Mouse (Mus musculus): Measurements from ENCODE around the gene Ascl2.

The Ascl2 gene

DNA sequence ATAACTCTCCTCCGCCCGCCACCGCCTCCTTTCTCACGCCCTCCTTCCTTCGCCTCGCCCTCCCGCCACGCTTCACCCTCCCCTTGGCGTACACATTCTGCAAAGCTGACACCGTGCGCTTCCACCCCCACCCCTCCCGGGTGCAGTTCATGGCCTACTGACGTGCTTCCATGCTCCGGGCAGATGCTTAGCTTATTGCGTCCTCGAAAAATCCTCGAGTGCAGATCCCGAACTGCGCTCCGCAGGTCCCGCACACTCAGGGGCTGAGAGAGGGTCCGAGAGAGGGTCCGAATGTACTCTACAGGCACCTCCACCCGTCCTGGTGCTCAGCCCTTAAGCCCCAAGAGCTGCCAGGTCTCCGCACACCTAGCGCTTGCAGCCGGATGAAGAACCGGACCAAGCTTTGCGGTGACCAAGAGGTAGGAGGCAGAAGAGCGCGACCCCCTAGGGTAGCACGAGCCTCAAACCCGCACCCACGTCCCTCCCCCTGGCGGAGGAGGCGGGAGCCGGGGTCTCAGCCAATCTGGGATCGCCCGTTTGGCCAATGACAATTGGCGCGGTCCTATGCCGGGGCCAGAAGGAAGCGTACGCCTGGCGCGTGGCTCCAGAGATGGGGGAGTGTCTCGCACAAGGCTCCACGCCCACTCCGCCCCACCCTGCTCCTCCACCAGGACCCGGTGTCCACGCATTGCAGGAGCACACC, at the start of gene Ascl2:
Gene Ascl2, minus strand, starts transcription at position 456 of the 703 bp plus-strand sequence.
- DNase-seq (ENCODE audit: low spot score in 2 of 2): no peak

DNA sequence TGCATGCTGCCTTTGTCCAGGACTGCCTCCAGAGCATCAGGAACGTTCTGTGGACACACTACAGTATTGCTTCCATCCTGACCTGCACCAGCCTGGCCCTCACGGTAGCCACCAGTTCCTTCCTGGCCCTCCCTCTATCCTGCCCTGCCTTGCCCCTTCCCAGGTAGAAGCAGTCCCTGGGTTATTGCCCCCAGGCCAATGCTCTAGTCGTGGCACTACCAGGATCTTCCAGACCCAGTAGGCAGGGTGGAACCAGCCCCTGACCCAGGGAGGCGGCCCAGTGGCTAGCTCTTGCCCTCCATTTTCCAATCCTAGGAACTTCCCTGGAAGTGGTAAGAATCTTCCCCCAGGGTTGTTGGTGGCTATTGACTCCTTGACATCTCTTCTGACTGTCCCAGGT, 48.1 kb upstream of the Ascl2 start:
- DNase-seq (ENCODE audit: low spot score in 2 of 2): no peak

DNA sequence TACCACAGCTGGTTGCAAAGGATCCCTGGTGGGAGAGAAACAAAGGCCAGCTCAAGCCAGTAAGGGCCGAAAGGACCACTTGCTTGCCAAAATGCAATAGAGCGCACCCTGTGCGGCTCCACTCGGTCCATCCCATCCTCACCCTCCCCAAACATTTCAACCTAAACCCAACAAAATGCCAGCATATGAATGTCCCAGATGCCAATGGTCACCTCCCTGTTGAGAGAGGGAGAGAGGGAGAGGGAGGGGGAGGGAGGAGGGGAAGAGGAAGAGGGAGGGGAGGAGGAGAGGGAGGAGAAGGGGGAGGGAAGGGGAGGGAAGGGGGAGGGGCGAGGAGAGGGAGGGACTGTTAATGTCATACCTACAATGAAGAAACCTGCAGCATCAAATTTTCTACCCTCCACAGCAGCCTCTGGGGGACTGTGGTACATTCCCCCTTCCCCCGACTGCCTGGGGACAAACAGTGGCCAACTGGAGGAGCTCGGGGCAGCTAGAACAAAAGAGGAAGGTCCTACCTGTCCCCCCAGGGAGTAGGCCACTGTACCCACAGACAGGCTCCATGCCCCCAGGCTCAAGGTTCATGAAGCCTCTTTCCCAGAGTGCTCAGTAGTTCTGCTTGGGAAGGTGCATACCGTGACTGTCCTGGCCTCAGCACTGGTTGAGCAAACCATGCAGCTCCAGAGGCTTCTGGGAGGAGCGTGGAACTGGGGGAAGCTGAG, 47.5 kb upstream of the Ascl2 start:
- DNase-seq (ENCODE audit: low spot score in 2 of 2): no peak

DNA sequence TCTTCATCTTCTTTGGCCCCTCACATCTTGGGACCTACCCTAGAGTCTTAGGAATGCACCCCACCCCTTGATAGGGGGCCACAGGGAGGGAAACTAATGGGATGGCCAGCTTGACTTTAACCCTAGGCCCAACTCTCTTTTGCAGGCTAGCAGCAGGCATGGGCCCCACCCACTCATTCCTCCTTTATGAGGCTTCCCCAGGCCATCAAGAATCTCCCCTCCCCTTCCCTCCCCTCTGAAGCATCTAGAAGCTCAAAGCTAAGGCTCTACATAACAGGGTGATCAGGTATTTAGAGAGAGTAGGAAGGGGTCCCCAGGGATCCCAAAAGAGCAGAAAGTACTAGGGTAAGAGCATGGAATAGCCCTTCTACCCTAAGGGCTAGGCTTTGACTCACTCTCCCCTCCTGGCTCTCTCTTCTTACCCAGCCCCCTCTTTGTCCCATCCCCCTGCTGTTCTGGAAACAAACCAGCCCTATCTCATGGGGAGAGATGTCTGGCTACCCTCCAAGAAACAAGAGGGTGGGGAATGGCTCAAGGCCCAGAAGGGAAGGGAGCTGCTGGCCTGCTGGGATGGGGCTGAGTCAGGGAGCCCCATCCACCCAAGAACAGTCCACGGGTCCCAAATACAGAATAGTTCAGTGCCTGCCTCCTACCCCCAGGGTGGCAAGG, 46.8 kb upstream of the Ascl2 start:
- DNase-seq (ENCODE audit: low spot score in 2 of 2): peak in 1 of 2 experiments; percentile 35

DNA sequence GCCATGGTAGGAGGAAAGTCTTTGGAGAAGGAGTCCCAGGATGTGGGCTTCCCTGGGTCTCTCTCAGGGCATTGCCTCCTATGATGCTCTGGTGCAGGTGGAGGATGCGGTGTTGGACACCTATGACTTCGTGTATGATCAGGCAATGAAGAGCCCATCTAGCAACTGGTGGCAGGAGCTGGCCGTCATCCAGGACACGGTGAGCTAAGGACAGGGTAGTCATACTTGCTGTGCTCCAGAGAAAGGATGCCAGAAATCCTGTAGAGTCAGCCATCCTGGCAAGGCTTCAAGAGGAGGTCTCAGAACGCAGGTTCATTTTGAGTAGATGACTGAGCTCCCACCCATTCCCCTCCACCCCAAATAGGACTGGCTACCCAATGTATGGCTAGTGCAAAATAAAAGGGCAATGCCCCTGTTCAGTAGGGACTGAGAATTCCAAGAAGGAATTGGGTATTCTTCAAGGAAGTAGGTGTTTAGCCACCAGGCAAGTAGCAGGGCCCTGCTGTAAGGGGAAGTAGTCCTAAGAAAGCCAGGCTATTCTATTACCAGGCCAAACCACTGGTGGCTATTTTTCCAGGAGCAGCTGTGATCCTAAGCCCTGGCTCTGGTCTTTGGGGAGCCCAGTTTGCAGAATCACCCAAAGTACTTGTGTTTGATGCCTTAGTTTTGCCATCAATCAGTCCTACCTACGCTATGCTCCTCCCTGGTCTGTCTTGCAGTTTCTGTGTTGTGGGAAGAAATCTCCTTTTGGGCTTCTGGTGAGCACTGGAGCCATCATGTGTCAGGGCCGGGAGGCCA, 46.0 kb upstream of the Ascl2 start:
- DNase-seq (ENCODE audit: low spot score in 2 of 2): no peak

DNA sequence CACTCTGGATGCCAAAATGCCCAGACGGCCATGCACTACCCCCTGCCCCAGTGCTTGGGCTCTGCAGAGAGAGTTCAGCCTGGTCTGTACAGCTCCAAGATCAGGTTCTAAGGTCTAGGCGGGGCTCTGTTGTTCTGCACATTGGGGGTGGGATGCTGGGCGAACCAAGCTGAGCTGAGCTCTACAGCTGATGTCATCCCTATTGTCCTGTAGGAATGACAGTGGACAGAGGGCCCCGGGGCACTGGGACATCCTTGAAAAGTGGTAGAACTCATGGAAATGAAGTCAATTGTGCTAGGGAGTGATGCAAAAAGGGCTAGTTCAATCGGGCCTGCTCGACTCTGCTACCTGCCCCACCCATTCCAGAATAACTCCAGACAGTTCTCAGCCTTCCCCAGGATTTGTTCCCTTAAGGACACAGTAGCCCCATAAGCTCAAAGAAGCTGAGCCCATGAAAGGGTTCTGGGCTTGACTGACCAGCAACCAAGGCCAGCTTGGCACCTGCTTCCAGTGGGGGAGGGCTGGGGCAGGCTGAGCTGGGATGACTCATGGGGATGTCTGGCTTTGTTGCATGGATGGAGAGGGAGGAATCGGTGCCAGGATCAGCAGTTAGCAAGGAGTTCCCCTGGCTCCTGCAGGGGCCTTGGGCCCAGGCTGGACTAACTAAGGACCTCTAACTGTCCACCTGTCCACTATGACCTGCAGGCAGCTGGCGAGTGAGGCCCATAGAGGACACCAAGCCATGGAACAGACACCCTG, 44.5 kb upstream of the Ascl2 start:
- DNase-seq (ENCODE audit: low spot score in 2 of 2): no peak

DNA sequence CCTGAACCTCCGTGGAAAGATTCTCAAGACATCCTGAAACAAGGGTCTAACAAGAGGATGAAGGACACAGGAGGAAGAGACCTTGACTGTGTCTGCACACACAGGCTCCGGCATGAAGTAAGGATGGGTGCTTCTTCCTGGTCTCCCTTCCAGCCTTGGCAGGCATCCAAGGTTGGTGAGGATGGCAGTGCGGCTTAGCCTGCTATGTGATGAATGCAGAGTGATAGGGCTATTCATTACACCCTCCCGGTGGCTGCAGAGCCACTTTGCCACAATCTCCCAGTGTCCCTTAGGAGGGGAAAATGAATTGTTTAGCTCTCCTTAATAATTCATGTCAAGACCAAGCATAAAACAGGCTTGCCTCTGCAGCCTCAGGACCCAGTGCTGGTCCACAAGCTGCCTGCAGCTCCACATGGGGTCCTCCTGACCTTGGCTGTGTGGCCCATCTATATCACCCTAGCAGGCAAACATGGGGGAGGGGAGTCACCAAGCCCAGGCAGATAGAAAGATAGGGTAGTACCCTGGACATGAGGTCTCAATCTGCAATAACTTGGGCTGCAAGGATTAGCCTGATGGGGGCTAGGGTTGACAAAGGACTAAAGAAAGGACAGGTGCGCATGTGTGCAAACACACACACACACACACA, 43.3 kb upstream of the Ascl2 start:
- DNase-seq (ENCODE audit: low spot score in 2 of 2): no peak

DNA sequence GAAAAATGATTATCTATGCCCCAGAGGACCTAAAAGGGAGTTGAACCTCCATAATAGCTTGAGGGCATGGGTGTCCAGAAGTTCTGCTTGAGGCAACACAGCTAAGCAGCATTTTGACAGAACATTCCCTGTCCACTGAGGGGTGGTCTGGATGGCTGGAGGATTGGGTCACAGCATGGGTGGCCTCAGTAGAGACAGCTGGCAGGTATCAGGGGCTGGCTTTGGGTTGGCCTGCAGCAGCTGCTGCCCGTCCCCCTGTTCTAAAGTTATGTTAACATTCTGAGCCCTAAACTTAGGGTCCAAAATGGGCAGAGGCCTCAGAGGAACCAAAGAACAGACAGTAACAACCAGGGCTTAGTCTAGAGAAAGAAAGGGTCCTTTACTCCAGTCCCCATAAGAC, 42.2 kb upstream of the Ascl2 start:
- DNase-seq (ENCODE audit: low spot score in 2 of 2): no peak

DNA sequence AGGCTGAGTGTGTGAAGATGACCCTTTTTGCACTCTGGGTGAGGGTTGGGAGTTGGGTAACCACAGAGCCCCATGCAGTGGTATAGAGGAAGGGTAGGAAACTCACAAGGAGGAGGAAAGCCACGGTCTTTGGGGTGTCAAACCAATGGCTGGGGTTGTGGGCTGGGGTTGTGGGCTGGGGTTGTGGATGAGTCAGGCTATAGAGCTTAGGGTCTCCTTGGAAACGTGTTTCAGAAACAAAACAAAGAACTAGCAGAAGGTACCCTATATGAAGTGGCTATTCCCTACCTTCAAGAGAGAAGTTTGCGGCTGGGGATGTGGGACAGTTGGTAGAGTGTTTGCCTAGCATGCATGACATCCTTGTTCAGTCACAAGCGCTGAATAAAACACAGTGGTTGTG, 40.9 kb upstream of the Ascl2 start:
- no peak for DNase-seq (ENCODE audit: low spot score in 2 of 2)

DNA sequence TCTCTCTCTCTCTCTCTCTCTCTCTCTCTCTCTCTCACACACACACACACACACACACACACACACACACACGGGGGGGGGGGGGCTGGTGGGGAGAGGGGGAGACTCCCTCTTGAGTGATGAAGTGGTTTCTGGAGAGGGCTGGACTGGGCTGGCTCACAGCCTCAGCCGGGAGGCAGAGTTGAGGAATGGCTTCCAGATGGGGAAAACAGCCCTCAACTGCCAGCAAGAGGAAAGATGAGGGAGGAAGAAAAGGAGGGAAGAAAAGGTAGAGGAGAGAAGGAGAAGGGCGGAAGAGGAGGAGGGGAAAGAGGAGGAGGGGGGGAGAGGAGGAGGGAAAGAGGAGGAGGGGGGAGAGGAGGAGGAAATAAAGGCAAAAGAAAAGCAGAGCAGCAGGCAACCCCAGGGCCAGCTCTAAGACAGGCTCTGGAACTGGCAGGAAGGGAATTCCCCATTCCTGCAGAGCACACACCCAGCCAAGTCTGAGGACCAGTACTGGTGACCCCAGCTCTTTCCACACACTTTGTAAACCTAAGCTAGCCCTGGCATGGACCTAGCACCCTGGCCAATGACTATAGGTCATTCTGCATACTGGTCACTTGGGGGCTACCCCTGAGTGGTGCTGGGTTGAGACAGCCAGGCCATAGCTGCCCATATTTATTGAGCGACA, 40.1 kb upstream of the Ascl2 start:
- DNase-seq (ENCODE audit: low spot score in 2 of 2): no peak

DNA sequence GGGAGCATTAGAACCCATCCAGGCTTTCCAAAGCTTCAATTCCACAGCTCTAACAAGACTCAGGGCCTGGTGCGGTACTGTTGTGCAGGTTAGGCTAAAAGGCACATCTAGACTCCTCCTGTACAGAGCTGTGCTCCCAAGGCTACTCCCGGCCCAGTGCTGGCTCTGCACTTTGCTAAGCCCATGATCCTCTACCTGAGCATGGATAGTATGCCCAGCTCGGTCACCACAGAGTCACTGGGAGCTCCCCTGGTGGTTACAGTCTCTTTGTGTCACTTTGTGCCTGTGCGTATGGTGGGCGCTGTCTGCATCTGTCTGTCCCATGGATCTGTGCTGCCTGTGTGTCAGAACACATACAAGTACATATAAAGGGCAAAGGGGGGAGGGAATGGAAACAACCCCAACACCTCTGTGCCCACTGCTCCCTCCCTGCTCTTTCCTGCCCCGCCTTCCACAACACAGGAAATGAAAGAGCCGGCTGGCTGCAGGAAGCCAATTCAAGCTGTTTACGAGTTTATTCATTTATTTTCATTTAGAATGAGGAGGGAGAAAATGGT, 39.4 kb upstream of the Ascl2 start:
- peak in 1 of 2 experiments; percentile 56 for DNase-seq (ENCODE audit: low spot score in 2 of 2)

DNA sequence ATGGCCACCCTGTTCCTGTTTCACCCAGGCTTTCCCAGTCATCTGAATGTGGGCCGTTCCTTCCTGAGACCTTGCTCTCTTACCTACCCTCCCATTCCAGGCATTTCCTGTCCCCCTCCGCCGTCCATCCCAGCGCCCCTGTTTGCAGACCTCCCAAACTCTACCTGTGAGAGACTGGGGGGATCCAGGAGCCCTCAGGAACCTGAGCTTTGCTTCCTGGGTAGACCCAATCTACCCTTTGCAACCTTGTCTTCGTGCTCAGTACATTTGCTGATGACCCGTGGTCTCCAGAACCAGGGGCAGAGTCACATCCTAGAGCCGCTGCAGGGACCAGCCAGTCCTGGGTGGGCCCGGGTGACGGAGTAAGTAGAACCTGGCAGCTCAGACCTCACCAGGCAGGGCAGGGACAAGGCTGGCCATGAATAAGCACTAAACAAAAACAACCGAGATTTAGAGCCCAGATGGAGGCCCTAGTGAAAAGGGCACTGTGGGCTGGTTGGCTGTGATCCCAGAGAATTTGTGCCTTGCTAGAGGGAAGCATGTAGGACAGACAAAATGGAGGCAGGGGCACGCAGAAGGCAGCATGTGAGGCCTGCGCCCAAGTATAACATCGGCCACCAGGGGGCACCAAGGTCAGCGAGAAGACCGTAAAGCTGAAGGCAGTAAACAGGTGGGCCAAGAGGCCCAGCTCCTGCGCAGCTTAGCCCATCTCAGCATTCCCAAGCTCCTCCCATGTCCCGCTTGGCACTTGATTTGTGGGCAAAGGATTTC, 38.7 kb upstream of the Ascl2 start:
- peak; percentile 98 to 99 for DNase-seq (ENCODE audit: low spot score in 2 of 2)

DNA sequence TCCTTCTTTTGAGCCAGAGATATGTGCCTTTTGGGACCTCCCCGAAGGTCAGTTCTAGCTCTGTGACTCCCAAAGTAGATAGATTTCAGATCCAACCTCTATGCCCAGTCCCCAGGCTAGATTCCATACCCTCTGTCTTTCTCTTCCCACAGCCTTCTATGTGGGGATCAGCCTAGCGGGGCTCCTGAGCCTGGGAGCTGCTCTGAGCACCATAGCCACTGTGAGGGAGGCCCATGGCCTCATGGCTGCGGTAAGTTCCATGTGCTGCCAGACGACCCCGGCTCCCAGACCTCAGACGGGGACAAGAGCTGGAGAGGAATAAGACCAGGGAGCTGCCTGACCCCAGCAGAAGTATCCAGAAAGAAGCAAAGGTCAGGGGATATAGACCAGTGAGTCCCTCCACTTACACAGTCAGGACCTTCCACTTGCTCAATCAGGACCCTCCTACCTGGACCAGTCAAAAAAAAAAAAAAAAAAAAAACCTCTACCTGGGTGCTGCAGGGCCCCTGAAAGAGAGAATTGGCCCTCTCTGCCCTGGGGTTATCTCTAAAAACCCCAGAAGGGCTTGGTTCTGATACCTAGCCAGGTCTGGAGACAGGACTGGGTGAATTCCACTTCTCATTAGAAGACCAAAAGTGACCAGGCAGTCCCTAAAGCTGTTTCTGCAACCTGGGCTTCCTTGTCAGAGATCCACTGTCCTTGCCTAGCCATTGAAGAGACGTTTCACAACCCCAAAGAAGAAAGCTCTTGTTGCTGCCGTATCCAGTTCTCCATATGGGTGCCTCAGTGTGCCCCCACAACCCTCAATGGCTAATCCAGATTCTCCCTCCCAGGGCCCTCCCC, 37.9 kb upstream of the Ascl2 start:
- peak; percentile 56 to 68 for DNase-seq (ENCODE audit: low spot score in 2 of 2)

DNA sequence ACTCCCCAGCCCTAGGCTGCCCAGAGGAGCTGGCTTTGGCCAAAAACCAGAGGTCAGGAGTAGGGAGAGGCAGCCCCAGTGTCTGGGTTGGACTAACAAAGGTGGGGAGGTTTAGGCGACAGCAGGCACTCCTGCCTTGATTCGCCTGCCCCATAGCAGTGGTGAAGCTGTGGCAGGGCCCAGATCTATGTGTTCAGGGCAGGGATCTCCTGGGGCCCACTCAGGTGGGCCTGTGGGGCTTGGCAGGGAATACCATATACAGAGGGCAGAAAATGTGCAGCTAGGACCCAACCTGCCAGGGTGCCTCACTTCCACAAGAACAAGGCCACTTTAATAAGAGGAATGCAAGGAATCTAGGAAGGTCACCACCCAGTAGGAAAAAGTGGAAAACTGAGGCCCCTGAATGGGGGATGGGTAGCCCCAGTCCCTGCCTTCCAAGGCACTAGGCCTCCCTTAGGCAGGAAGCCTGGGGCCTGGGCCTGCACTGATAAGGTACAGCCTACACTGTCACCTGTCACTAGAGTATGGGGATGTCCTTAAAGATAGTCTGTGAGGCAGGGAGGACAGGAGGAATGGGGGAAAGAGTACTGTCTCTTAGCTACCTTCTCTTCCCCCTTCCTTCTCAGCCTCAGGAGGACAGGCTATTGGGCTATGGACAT, 37.2 kb upstream of the Ascl2 start:
- peak; percentile 72 to 79 for DNase-seq (ENCODE audit: low spot score in 2 of 2)

DNA sequence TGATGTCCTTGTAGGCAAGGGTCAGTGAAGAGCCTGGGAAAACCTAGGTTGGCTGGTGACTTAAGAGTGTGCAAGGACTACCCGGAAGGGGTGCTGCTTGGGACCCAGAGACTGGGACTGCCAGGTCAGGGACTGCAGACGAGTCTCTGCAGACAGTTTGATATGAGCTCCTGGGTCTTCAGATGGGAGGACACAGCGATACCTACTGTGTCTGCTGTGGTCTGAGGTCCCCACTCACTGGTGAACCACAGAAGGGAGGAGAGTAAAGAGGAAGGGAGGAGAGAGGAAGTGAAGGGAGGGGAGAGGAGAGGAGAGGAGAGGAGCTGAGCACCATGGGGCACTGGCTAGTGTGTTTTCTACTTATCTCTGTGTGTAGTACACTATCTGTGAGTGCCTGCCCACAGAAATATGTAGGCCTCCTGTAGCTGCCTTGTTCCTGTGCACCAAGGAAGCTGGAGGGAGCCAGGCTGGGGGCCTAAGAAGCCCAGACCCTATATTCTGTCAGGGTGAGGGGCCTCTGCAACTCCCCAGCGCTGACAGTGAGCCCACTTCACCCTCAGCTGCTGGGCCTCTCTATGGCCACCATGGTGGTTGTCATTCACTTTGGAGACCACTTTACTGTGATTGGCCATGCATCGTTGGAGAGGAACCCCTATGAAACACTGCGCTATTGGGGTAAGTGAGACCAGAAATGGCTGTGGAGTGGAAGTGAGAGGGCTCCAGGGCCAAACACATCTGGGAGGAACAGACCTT, 36.5 kb upstream of the Ascl2 start:
- DNase-seq (ENCODE audit: low spot score in 2 of 2): peak in 1 of 2 experiments; percentile 67

DNA sequence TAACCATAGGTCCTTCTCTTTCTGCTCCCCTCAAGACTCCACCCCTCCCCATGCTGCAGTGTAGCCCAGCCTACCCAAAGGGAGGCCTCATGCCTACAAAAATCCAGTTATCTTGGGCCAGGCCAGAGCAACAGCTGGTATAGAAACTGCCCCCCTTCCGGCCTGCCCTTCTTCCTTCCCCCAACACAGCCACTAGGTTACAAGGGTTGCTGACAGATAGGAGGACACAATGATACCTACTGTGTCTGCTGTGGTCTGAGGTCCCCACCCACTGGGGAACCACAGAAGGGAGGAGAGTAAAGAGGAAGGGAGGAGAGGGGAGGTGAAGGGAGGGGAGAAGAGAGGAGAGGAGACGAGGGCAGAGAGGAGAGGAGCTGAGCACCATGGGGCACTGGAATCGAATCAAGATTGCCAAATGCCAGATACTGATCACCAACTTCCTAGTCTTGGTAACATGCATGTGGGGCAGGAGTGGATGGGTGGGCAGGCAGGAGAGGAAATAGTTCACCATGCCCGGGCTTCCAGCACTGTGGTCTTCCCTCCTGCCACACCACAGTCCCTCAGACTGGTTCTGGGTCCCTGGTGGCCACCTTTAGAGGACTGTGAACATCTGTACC, 35.8 kb upstream of the Ascl2 start, which contains the start of gene Tspan32:
Gene Tspan32, plus strand, starts transcription at position 320 of the 617 bp plus-strand sequence.
- peak in 1 of 2 experiments; percentile 74 for DNase-seq (ENCODE audit: low spot score in 2 of 2)
